Mouse (Mus musculus) olfactory bulb, adult 2 months (tissue): Measurements from ENCODE around the gene Nat14.

Experiments used
- CTCF ChIP-seq: fragments of 200-500 bp; IDR thresholded peaks from 2 replicates; pipeline ENCODE4 v1.5.1; 2012; ENCODE audit warnings: low read depth, mild to moderate bottlenecking, low read length, moderate library complexity; ENCODE audit not compliant: insufficient read depth
- POLR2A ChIP-seq: fragments of 200-500 bp; IDR thresholded peaks from 2 replicates; pipeline ENCODE4 v1.6.1; 2012; ENCODE audit warnings: mild to moderate bottlenecking, low read depth, low read length, moderate library complexity; ENCODE audit not compliant: insufficient read depth

DNA sequence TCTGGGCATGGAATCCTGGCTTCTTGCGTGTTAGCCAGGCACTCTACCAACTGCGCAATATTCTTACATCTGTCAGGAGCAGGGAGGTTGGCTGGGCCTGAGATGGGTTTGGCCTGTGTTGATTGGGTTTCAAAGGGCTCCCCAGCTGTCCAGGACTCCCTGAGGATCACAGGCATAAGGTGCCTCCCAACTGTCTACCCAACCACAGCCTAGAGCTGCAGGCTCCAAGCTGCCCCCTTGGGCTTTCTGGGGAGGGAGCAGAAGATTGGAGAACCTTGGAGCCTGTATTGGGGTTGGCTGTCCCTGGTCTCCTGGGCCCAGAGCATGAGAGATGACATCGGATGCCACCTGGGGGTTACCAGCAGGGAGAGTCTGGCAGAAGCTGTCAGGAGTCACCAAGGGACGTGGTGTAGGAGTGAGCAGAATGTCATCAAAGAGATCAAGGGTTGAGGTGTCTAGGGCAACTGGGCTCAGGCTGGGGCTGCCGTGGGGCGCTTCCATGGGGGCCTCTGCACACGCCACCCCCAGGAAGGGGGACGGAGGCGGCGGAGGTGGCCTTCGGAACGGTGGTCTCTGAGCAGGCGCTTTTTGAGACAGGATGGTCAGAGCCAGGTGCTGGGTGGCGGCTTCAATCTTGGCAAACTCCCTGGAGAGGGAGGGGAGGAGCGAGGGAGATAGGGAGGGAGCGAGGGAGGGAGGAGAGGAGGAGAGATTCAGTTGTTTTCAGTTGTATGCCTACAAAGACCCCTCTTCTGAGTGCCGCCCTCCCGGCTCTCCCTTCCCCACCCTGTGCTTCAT lies 22.8 kb upstream of the Nat14 start:
- TF ChIP-seq CTCF (no peak), POLR2A (no peak)
